Mouse (Mus musculus) hindbrain, embryonic 11.5 days (tissue): Measurements from ENCODE around the gene Farsa. TPM values are rescaled to one million over a fixed set of nuclear protein-coding genes. Genes with fewer than 3 reads are reported as not detected.
A peak's percentile ranks its signal among the peaks of the same experiment; 100 is the strongest.

Source experiments
- ATAC-seq: fragments of 200-750 bp; cut with Nextera tagmentation; 2 replicates; pipeline ENCODE4 v1.8.0; 2017; ENCODE audit warnings: mild to moderate bottlenecking, moderate TSS enrichment, moderate library complexity; ENCODE audit not compliant: low FRiP score
- DNase-seq: peaks from one replicate; pipeline ENCODE4 v3.0.0-alpha.2; 2015; ENCODE audit warnings: low spot score
- H3K27ac ChIP-seq: fragments of 300-500 bp; sonication (generic); 2 replicates; pipeline ENCODE4 v1.5.1; 2014; ENCODE audit warnings: mild to moderate bottlenecking, low read depth, low read length
- H3K27me3 ChIP-seq: fragments of 300-500 bp; sonication (generic); 2 replicates; pipeline ENCODE4 v1.6.1; 2014; ENCODE audit warnings: mild to moderate bottlenecking, low read length, moderate library complexity, mixed read lengths; ENCODE audit not compliant: control insufficient read depth, insufficient read depth
- H3K36me3 ChIP-seq: fragments of 300-500 bp; sonication (generic); 2 replicates; pipeline ENCODE4 v1.6.1; 2014; ENCODE audit warnings: mild to moderate bottlenecking, low read length, moderate library complexity, mixed read lengths; ENCODE audit not compliant: control insufficient read depth, insufficient read depth
- H3K4me1 ChIP-seq: fragments of 300-500 bp; sonication (generic); replicated peaks from 2 replicates; pipeline ENCODE4 v1.6.1; 2014; ENCODE audit warnings: low read length, mixed read lengths; ENCODE audit not compliant: control insufficient read depth, insufficient read depth
- H3K4me2 ChIP-seq: fragments of 300-500 bp; sonication (generic); replicated peaks from 2 replicates; pipeline ENCODE4 v1.6.1; 2014; ENCODE audit warnings: mild to moderate bottlenecking, low read depth, low read length
- H3K4me3 ChIP-seq: fragments of 300-500 bp; sonication (generic); 2 replicates; pipeline ENCODE4 v1.5.1; 2014; ENCODE audit warnings: low read depth, low read length
- H3K9ac ChIP-seq: fragments of 300-500 bp; sonication (generic); 2 replicates; pipeline ENCODE4 v1.6.1; 2014; ENCODE audit warnings: low read depth, low read length
- H3K9me3 ChIP-seq: fragments of 300-500 bp; sonication (generic); 2 replicates; pipeline ENCODE4 v1.6.1; 2016; ENCODE audit warnings: low read length; ENCODE audit not compliant: control insufficient read depth
- WGBS: fragments of 180-500 bp; shearing (Covaris S2); extraction: QIAGEN DNeasy Blood & Tissue Kit; methylation state at CpG from one replicate; pipeline ENCODE4 v1.1.7; 2014; 5-methylcytosine and 5-hydroxymethylcytosine counted together
- polyA plus RNA-seq: library from polyadenylated mRNA; unstranded; fragments of >200 nt; fragmentation: Nextera tagmentation; extraction: Ambion mirVana; gene quantifications from 2 replicates; pipeline ENCODE4 v1.2.1, GENCODE M21; 2014

The Farsa gene
- polyA plus RNA-seq, 1 experiment from 2014 or later: 89.6 TPM

DNA sequence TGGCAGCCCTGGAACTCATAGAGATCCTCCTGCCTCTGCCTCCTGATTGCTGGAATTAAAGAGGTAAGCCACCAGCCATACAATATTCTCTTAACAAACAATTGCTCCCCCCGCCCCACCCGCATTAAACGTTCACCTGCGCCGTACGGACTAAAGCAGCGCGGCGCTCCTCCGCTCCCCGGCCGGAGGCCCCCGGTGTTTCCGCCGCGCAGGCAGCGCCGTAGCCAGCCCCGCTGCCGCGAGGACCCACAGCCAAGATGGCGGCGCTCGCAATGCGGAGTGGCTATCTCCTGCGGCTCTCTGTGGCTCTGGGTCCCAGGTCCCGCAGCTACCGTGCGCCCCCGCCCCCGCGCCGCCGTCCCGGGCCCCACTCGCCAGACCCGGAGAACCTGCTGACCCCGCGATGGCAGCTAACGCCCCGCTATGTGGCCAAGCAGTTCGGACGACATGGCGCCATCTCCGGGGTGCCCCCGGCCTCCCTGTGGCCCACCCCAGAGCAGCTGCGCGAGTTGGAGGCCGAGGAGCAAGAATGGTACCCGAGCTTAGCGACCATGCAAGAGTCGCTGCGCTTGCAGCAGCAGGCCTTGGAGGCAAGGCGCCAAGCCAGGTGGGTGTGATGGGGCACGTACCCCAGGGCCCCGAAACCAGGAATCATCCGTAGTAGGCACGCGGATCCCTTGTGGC is 24.6 kb upstream of the Farsa start:
- Histone ChIP-seq H3K4me1 (no peaks in the 10 kb centered on the region; the same call in 1 of the 2 replicates), H3K9ac (peak overlapping the region; percentile 97), H3K9me3 (no peaks in the 10 kb centered on the region), H3K27me3 (no peaks in the 10 kb centered on the region), H3K4me2 (peak overlapping the region; percentile 61), H3K36me3 (peaks cover 10% of the 10 kb centered on the region; the same call in 1 of the 2 replicates), H3K4me3 (peak overlapping the region; percentile 93), H3K27ac (peak overlapping the region; percentile 94)
- under 1% methylated on average over 58 of the region's 59 CpGs for WGBS
- ATAC-seq (peak; percentile 79), DNase-seq (peak; percentile 88)

DNA sequence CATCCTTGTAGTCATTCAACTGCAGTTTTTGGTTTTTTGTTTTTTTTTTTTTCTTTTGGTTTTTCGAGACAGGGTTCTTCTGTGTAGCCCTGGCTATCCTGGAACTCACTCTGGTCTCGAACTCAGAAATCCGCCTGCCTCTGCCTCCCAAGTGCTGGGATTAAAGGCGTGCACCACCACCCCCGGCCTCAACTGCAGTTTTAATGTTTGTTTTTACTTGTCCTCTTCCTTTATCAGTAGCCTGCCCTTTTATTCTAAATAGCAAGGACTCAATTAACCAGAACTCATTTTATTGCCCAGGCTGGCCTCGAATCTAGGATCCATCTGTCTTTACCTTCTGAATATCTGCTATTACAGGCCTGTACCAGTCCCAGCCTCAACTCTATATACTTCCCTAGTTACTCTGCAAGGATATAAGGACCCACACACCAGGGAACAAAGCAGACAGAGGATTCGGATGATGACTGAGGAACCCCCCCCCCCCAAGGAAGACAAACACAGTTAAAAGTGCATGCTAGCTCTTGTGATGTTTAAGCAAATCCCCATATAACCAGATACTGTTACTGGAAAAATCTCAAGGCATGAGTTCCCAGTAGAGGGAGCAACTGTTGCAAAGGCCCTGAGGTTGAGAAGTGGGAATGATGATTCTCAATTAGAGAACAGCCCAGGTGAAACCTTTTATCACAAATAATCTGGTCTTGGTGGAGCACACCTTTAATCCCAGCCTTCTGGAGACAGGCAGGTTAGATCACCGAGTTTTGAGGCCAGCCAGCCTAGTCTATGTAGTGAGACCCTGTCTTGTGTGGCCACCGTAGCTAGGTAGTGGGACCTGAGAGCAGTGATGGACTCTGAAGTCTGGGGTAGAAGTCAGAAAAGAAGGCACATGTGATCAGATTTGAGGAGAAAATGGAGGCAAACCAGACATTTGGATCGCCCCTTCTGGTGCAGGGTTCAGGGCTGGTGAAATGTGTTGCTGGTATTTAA is 23.7 kb upstream of the Farsa start:
- peaks cover 17% of the 10 kb centered on the region; the same call in 1 of the 2 replicates for H3K36me3 ChIP-seq
- H3K27me3 ChIP-seq: no peaks in the 10 kb centered on the region
- H3K4me3 ChIP-seq: peak overlapping the region; percentile 93
- no peaks in the 10 kb centered on the region for H3K9me3 ChIP-seq
- H3K27ac ChIP-seq: peak overlapping the region; percentile 94; the same call in 1 of the 2 replicates
- WGBS: 73% methylated on average over 10 of the region's 10 CpGs
- H3K4me1 ChIP-seq: no peaks in the 10 kb centered on the region; the same call in 1 of the 2 replicates
- no peak for ATAC-seq
- peak overlapping the region; percentile 97 for H3K9ac ChIP-seq
- H3K4me2 ChIP-seq: peak overlapping the region; percentile 61
- no peak for DNase-seq

DNA sequence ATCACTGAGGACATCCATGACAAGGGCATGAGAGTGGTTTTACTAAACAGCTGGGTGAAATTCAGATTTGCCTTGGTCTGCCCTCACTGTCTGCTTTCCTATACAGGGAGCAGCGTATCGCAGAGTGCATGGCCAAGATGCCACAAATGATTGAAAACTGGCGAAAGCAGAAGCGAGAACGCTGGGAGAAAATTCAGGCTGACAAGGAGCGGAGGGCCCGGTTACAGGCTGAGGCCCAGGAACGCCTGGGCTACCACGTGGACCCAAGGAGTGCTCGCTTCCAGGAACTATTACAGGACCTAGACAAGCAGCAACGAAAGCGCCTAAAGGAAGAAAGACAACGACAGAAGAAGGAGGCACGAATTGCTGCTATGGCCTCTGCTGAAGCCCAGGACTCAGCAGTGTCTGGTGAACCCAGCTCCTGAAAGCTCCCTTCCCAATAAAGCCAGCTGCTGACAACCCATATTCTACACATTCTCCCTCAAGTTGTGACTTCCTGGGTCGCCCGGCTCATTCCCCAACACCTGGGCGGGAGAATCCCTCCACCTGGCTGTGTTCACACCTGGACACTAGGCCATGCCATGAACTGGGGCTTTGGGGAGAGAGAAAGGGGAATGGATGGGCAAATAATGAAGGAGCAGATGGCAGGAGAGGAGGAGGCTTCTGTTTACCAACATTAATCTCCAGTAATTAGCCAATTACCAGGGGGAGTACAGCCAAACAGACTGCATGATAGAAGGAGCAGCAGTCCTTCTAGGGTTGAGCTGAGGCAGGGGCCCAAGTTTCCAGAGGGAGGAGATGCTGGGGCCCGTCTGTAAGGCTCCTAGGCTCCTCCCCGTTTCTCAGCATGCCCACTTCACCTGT is 22.6 kb upstream of the Farsa start:
- Histone ChIP-seq H3K36me3 (peaks cover 20% of the 10 kb centered on the region; the same call in 1 of the 2 replicates), H3K4me2 (no peak overlapping the region), H3K4me3 (no peak overlapping the region), H3K27me3 (no peaks in the 10 kb centered on the region), H3K9ac (no peak overlapping the region), H3K9me3 (no peaks in the 10 kb centered on the region), H3K4me1 (peaks cover under 1% of the 10 kb centered on the region; the same call in 1 of the 2 replicates), H3K27ac (no peak overlapping the region)
- DNase-seq (no peak), ATAC-seq (no peak)
- 90% methylated on average over 19 of the region's 19 CpGs for WGBS

DNA sequence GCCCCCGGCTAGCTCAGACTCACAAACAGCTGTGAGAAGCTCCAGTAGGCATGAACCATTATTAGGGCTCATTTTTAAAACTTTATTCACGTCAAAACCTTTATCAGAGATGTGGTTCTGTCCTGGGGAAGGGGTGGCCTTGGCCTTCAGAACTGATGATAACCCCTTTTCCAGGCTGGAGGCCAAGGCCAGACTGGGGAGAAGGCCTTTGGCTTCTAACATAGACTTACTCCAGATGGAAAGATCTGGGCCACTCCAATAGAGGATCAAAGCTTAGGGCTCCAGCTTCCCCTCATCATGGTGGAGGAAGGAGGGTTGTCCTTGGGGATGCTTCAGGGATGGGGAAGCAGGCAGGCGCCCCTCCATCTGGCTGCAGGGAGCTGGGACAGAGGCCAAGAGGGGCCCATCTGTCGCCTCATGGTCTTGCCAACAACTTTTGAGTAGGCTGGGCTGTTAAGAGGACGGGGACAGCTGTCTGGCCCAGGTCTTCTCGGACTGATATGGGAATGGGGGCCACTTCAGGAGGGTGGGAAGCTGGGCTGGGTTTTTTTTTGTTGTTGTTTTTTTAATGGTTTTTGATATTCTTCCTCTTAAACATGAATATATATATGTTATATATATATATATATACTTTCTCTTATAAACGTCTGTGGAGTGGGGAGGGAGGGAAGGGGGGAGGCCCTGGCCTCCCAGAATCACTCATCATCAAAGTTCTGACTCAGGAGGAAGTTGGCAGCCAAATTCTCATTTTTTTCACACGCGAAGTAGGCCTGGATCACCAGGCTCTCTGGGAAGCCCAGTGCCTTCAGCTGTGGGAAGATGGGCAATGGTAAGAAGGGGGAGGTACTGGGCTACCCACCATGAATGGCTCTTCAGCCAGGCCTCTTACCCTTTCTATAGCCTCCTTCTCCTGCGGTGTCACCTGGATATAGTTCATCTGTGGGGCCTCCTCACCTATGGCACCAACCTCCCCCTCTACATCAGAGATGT is 21.6 kb upstream of the Farsa start:
- peaks cover 5% of the 10 kb centered on the region; the same call in 1 of the 2 replicates for H3K4me1 ChIP-seq
- no peak overlapping the region for H3K9ac ChIP-seq
- WGBS: 86% methylated on average over 10 of the region's 10 CpGs
- no peaks in the 10 kb centered on the region for H3K27me3 ChIP-seq
- DNase-seq: no peak
- H3K36me3 ChIP-seq: peaks cover 20% of the 10 kb centered on the region; the same call in 1 of the 2 replicates
- no peak overlapping the region for H3K4me2 ChIP-seq
- H3K9me3 ChIP-seq: no peaks in the 10 kb centered on the region
- H3K27ac ChIP-seq: no peak overlapping the region
- ATAC-seq: no peak
- no peak overlapping the region for H3K4me3 ChIP-seq

DNA sequence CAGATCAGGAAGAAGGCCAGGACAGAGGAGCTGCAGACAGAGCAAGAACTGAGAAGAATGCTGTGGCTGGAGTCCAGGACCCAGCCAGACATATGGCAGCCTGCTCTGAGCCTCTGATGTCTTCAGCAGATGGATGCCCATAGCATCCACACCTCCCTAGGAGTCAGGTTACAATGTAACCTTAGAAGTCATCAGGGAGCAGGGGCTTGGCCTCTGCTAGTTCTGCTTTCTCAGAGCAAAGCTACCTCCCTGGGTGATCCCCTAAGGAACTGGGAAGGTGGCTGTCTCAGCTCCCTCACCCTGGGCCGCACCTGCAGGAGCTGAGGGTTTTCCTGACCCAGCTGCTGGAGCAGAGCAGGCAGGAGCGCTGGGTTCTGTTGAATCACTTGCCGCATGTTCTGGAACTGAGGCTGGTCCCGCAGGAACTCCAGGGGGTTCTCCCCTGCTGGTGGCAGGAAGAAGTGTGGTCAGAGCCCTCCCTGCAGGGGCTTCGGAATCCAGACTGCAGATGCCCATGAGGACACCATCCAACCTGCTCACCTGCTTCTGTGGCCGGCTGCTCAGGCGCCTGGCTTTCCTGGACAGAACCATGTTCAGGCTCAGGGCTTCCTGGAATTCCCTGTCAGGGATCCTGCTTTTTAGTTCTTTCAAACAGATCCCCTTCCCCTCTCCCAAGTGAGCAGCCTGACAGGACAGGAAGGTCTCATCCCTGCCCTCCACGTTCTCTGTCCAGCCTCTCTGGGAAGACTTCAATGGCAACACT is 19.5 kb upstream of the Farsa start:
- DNase-seq (no peak), ATAC-seq (no peak)
- Histone ChIP-seq H3K4me3 (no peak overlapping the region), H3K9me3 (no peaks in the 10 kb centered on the region), H3K9ac (no peak overlapping the region), H3K36me3 (peaks cover 24% of the 10 kb centered on the region), H3K27ac (no peak overlapping the region), H3K27me3 (no peaks in the 10 kb centered on the region), H3K4me2 (no peak overlapping the region), H3K4me1 (peaks cover 5% of the 10 kb centered on the region; the same call in 1 of the 2 replicates)
- WGBS: 62% methylated on average over 8 of the region's 8 CpGs

DNA sequence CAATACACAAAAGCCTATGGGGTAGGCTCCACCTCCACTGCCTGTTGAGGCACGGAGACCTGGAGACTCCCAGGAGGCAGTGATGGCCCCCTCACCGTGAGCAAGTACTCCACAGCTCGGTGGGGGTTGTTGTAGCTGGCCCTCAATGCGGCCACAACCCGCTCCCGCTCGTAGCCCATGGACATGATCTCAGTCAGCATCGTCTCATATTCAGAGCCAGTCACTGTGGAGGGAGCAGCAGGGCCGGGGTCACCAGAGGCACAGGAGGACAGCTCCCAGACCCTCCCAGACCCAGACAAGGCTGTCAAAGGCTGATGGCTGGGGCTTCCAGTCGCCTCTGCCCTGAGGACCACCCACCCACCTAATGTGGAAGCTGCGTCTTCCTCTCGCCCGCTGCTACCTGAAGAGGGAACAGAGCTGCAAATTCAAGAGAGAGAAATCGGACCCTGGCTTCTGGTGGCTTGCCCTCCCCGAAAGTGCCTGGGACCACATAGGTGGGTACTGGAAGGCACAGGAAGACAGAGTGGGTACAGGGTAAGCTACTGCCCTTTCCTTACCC is 18.8 kb upstream of the Farsa start:
- no peak overlapping the region for H3K4me2 ChIP-seq
- H3K9ac ChIP-seq: no peak overlapping the region
- WGBS: 79% methylated on average over 15 of the region's 15 CpGs
- H3K27ac ChIP-seq: no peak overlapping the region
- no peak for DNase-seq
- no peaks in the 10 kb centered on the region for H3K27me3 ChIP-seq
- peaks cover 6% of the 10 kb centered on the region; the same call in 1 of the 2 replicates for H3K4me1 ChIP-seq
- H3K9me3 ChIP-seq: no peaks in the 10 kb centered on the region
- no peak for ATAC-seq
- H3K4me3 ChIP-seq: no peak overlapping the region
- peaks cover 31% of the 10 kb centered on the region for H3K36me3 ChIP-seq

DNA sequence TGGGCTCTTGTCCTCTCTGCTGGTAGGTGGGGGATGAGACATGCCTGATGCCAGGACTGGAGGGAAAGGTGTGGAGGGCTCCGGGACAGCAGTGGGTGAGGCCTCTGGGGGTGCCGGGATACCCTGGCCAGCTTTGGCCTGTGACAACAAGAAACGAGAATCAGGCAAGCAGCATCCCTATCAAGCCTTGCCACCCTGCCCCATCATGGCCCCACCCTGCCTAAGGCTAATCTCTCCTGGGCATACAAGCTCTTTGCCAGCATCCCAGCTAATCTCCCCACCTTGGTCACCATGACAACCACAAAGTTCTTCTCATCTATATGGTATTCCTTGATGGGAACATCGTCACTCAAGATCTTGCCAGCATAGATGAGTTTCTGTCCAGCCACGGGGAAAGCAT is 18.3 kb upstream of the Farsa start:
- Histone ChIP-seq H3K27me3 (no peaks in the 10 kb centered on the region), H3K27ac (no peak overlapping the region), H3K4me1 (peaks cover 9% of the 10 kb centered on the region; the same call in 1 of the 2 replicates), H3K4me3 (no peak overlapping the region), H3K36me3 (peaks cover 36% of the 10 kb centered on the region), H3K9ac (no peak overlapping the region), H3K9me3 (no peaks in the 10 kb centered on the region), H3K4me2 (no peak overlapping the region)
- 84% methylated on average over 5 of the region's 5 CpGs for WGBS
- ATAC-seq (no peak), DNase-seq (no peak)
